Mouse (Mus musculus) colon, adult 2 months (tissue): ENCODE measurements around the gene Kctd18. TPM values are rescaled to one million over a fixed set of nuclear protein-coding genes. Genes with fewer than 3 reads are reported as not detected.

Experiments used
- polyA plus RNA-seq: library from polyadenylated mRNA; depleted of rRNA; stranded (reverse); fragments of >200 nt; gene quantifications from 2 replicates; pipeline ENCODE4 v1.2.3, GENCODE M21; 2012; rRNA removed

Kctd18 gene
- polyA plus RNA-seq = 3.3 and 4.2 TPM in 2 replicates

DNA sequence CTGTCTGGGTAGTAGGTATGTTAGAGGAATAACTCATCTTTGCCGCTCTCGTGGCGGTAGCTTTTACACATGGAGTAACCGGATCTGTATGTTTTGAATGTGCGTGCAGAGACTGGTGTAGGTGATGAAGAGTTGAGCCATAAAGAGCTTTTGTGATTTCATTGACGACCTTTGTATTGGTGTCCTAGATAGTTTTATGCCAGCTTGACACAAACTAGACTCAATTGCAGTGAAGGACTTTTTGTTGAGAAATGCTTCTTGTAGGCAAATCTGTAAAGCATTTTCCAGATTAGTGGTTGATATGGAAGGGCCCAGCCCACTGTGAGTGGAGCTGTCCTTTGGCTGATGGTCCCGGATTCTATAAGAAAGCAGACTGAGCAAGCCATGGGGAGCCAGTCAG, at the start of gene Kctd18:
Gene Kctd18, minus strand, starts transcription at position 101 of the 400 bp plus-strand sequence.

GRCm38 (mm10) chr1:58029636-58030117, 10.9 kb upstream of the Kctd18 start, which contains the start of gene Aox1:
Gene Aox1 (plus strand): TSS chr1:58029931.

DNA sequence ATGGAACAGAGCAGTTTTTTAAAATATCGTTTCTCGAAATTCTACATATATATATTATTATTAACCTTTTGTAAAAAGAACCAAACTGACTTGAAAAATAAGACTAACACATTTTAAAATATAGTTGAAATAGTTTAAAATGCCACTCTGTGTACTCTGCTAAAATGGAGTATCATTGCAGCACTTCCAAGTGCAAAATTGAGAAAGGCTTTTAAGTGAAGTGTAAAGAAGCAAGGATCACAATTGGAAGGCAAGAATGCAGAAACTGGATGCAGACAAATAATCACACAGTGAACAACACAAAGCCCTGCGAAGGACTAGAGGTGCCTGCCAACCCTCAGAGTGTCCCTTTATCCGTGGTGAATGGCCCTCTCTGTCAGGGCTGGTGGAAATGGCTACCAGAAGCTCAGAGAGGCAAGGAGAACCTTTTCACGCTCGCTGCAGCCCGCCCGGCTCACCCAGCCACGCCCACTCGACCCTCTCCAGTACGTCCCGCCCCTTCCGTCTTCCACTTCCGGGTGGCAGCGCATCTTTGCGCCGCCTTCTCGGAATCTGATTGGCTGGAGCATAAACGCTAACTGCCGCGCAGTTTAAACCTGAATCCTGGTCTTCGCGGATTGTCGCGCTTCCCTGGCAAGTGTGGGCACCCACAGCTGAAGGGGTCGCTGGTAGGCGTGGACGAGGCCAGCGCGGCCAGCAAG, 23.2 kb downstream of the Kctd18 start, which contains the start of gene Sgo2a:
Gene Sgo2a, plus strand, starts transcription at position 540 of the 701 bp plus-strand sequence.

Other genes starting within 250 kb of the Kctd18 start
- gene Spats2l, start 244.8 kb downstream of the Kctd18 start, polyA plus RNA-seq = 6.4 and 7.7 TPM in 2 replicates
- 0.52 and 0.62 TPM in 2 replicates for gene Sgo2a, start 23.0 kb downstream of the Kctd18 start, polyA plus RNA-seq
- 0.97 and 1.2 TPM in 2 replicates for gene Aox1, start 11.0 kb upstream of the Kctd18 start, polyA plus RNA-seq
- gene Aox3, start 94.2 kb upstream of the Kctd18 start, polyA plus RNA-seq = 0.05 and 0.07 TPM in 2 replicates
- not detected in 2 replicates for gene Aox4, start 191.4 kb upstream of the Kctd18 start, polyA plus RNA-seq